1 mouse cellular context compared by ENCODE assay signal in the genomic region with DNA sequence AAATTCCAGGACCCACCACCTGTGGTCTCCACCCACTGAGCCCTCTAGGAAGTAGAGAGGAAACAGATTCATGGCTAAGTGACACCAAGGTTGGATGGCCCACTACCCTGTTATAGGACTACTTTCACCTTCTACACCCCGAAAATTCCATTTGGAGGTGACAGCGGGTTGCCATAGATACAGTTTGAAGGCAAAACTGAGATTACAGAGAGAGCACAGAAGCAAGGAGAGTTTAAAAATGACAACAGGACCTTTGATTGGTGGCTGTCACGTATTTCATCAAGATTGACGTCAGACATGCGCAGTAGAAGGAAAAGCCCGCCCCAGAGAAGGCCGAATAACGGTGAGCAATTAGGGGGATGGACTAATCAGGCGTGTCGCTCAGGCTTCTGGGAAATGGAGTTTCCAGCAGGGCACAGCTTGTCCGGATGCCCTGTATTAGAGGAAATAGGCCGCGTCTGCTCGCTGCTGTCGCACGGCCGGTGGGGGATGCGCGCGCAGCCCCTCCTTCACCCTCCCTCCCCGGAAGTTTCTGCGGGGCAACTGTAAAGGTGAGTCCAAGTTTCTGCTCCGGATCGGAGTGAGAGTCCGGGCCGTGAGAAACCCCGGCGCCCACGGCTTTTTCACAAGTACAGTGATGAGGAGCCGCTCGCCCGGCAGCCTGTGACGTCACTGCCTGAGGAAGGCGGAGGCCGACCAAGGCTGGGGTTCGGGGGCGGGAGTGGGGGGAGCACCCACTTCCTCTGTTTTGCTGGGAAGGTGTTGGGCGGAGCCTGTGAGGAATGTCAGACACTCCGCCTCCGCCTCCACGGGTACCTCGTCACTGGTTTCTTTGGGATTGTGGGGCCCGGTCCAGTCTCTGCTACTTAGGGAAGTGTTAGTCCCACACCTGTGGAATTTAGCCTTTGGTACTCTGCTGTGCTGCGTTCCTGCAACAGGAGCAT.
TF ChIP-seq lines count a peak whose summit lies in the region.

Gene Vrk3 (plus strand): TSS at position 313 of the 944 bp plus-strand sequence.

TF ChIP-seq in myocyte, 11 proteins besides CTCF, POLR2A, EP300 and RAD21 (continued from another document):
- TF ChIP-seq USF1 (IDR thresholded peaks at IDR 0.05; ENCODE audit: low read depth), result no peak
- TF ChIP-seq SRF (IDR thresholded peaks at IDR 0.05; ENCODE audit: control insufficient read depth, insufficient read length, low read depth), result peak; percentile 62
TF ChIP-seq in myocyte: peak in this region for 2.
